ENCODE assay signal across 10 mouse cellular contexts in genomic region chr14:20595781-20596180, GRCm38 (mm10). TPM values are rescaled to one million over a fixed set of nuclear protein-coding genes. Genes with fewer than 3 reads are reported as not detected.
DNase-seq lines count a peak whose midpoint lies in the region; ATAC-seq lines count a peak whose summit lies in the region.
"Had no signal": no experiment of that assay in that cellular context is flagged by ENCODE, and none has a peak within 500 bp of the region (broad histone marks: within the 10 kb centered on the region; RNA-seq: fewer than 3 reads in every experiment).

No protein-coding gene starts in this region.

- H3K27ac ChIP-seq in forebrain, embryonic 11.5 days (ENCODE audit: low read depth, low read length), result peak overlapping the region; percentile 26; the same call in 1 of the 2 replicates
- H3K27ac ChIP-seq in forebrain, embryonic 15.5 days (replicated peaks), result no peak overlapping the region
- H3K27ac ChIP-seq: limb, embryonic 12.5 days; neural tube, embryonic 12.5 days had no signal

- 0 out of 2 replicates have a peak, but pooled peaks cover 6% of the 10 kb centered on the region for H3K4me1 ChIP-seq in forebrain, embryonic 11.5 days (replicated peaks; ENCODE audit: control insufficient read depth, insufficient read depth, low read length)
- peaks cover 8% of the 10 kb centered on the region; the same call in 1 of the 2 replicates for H3K4me1 ChIP-seq in forebrain, embryonic 15.5 days

- H3K4me3 ChIP-seq in forebrain, embryonic 11.5 days (ENCODE audit: low read depth, low read length), result no peak overlapping the region
- no peak overlapping the region for H3K4me3 ChIP-seq in forebrain, embryonic 15.5 days
- H3K4me3 ChIP-seq: limb, embryonic 12.5 days; neural tube, embryonic 12.5 days had no signal

- H3K36me3 ChIP-seq in forebrain, embryonic 11.5 days (ENCODE audit: control insufficient read depth, insufficient read depth, low read length), result no peaks in the 10 kb centered on the region
- no peaks in the 10 kb centered on the region for H3K36me3 ChIP-seq in forebrain, embryonic 15.5 days
- H3K36me3 ChIP-seq: neural tube, embryonic 12.5 days had no signal

- H3K4me2 ChIP-seq in forebrain, embryonic 11.5 days (ENCODE audit: low read depth, low read length, severe bottlenecking), result no peak overlapping the region
- no peak overlapping the region for H3K4me2 ChIP-seq in forebrain, embryonic 15.5 days (replicated peaks)
- H3K4me2 ChIP-seq: limb, embryonic 12.5 days; neural tube, embryonic 12.5 days had no signal

- WGBS in forebrain, embryonic 11.5 days, result 9% methylated on average over 3 of the region's 3 CpGs
- 12% methylated on average over 3 of the region's 3 CpGs for WGBS in forebrain, embryonic 15.5 days

- intact Hi-C loops in left cerebral cortex, postnatal 14 days (cut with DNase I), result no loop called here

- no peaks in the 10 kb centered on the region for H3K27me3 ChIP-seq in forebrain, embryonic 11.5 days (ENCODE audit: control insufficient read depth, insufficient read depth, low read length)
- no peaks in the 10 kb centered on the region for H3K27me3 ChIP-seq in forebrain, embryonic 15.5 days
- H3K27me3 ChIP-seq: limb, embryonic 12.5 days; neural tube, embryonic 12.5 days had no signal

- no peaks in the 10 kb centered on the region for H3K9me3 ChIP-seq in forebrain, embryonic 11.5 days (ENCODE audit: control insufficient read depth, low read length)
- no peaks in the 10 kb centered on the region for H3K9me3 ChIP-seq in forebrain, embryonic 15.5 days
- H3K9me3 ChIP-seq: limb, embryonic 12.5 days; neural tube, embryonic 12.5 days had no signal

- no peak overlapping the region for H3K9ac ChIP-seq in forebrain, embryonic 11.5 days (ENCODE audit: low read length)
- H3K9ac ChIP-seq in forebrain, embryonic 15.5 days (replicated peaks), result no peak overlapping the region
- H3K9ac ChIP-seq: limb, embryonic 12.5 days; neural tube, embryonic 12.5 days had no signal

- ATAC-seq in forebrain, embryonic 11.5 days (replicated peaks; ENCODE audit: low FRiP score), result no peak
- ATAC-seq in forebrain, embryonic 15.5 days (replicated peaks), result no peak

- DNase-seq in forebrain, embryonic 11.5 days (ENCODE audit: low spot score), result no peak
- DNase-seq in cerebellum, adult 18-20 months, result peak; percentile 41 to 51
- peak; percentile 66 to 71 for DNase-seq in frontal cortex, adult 2 months (ENCODE audit: extremely low spot score in 1 of 2, low spot score in 1 of 2)
- peak; percentile 52 to 92 for DNase-seq in left cerebral cortex, postnatal 14 days (ENCODE audit: low spot score in 2 of 2)
- DNase-seq in adrenal gland, postnatal 25 days, result no peak
- no peak for DNase-seq in adrenal gland, adult 8-10 months
- no peak for DNase-seq in kidney, postnatal 25 days

RNA-seq across cellular contexts. Expression of gene Usp54, which starts 45.1 kb away (rescaled TPM):
- 20.8 and 21.0 TPM in 2 replicates for polyA plus RNA-seq in forebrain, embryonic 11.5 days (2014; fragmentation: Nextera tagmentation; extraction: Ambion mirVana)
- polyA plus RNA-seq in forebrain, embryonic 15.5 days (2015; fragmentation: Nextera tagmentation; extraction: Ambion mirVana), result 9.0 and 10.1 TPM in 2 replicates
- 40.5 and 45.0 TPM in 2 replicates for polyA plus RNA-seq in frontal cortex, adult 2 months (2012; rRNA removed)
- 10 to 100 TPM; 29.7 to 35.7 TPM for total RNA-seq in left cerebral cortex, postnatal 14 days (2021)
- total RNA-seq in adrenal gland, postnatal 25 days (2021), result 13.2 and 16.7 TPM in 2 replicates
- total RNA-seq in adrenal gland, adult 8-10 months (2022), result 10 to 100 TPM; 18.3 to 22.1 (median 19.3) TPM

RNA-seq across cellular contexts. Expression of gene Ppp3cb, which starts 49.4 kb away (rescaled TPM):
- 61.5 and 69.1 TPM in 2 replicates for polyA plus RNA-seq in forebrain, embryonic 11.5 days (2014; fragmentation: Nextera tagmentation; extraction: Ambion mirVana)
- 79.6 and 89.0 TPM in 2 replicates for polyA plus RNA-seq in forebrain, embryonic 15.5 days (2015; fragmentation: Nextera tagmentation; extraction: Ambion mirVana)
- 173 and 179 TPM in 2 replicates for polyA plus RNA-seq in frontal cortex, adult 2 months (2012; rRNA removed)
- total RNA-seq in left cerebral cortex, postnatal 14 days (2021), result 100 to 1,000 TPM; 387 to 395 TPM
- 61.0 and 70.9 TPM in 2 replicates for total RNA-seq in adrenal gland, postnatal 25 days (2021)
- total RNA-seq in adrenal gland, adult 8-10 months (2022), result 10 to 100 TPM; 66.2 to 94.4 (median 73.4) TPM

Comparison
In these comparisons a context has a peak if more than half of its experiments do, and no peak if none do; other contexts are left out.
1. DNase-seq: peak in cerebellum, adult 18-20 months (2 of 2), frontal cortex, adult 2 months (2 of 2) and left cerebral cortex, postnatal 14 days (2 of 2); none in forebrain, embryonic 11.5 days (single experiment), adrenal gland, postnatal 25 days (single experiment), adrenal gland, adult 8-10 months (single experiment) and kidney, postnatal 25 days (0 of 2).